Mouse (Mus musculus): ENCODE data around the gene Duox1. TPM values are rescaled to one million over a fixed set of nuclear protein-coding genes. Genes with fewer than 3 reads are reported as not detected.
A peak's percentile ranks its signal among the peaks of the same experiment; 100 is the strongest.

The Duox1 gene
- total and polyA plus RNA-seq, 2 experiments from 2014 or later: 0.16 to 0.33 TPM

GRCm38 (mm10) chr2:122377215-122377674 is 61.8 kb downstream of the Duox1 start:
- no peaks in the 10 kb centered on the region for H3K4me1 ChIP-seq (ENCODE audit: insufficient read depth, low read length)
- peak overlapping the region; percentile 96 for H3K27ac ChIP-seq (ENCODE audit: low read depth, low read length)
- no peak for TF ChIP-seq CTCF (IDR thresholded peaks at IDR 0.05)
- H3K4me3 ChIP-seq (ENCODE audit: low read depth, low read length): peak overlapping the region; percentile 58
- peak overlapping the region; percentile 67 for H3K9ac ChIP-seq (replicated peaks; ENCODE audit: low read length, poor library complexity, severe bottlenecking)
- H3K36me3 ChIP-seq (ENCODE audit: insufficient read depth, low read length): no peaks in the 10 kb centered on the region
- no peaks in the 10 kb centered on the region for H3K9me3 ChIP-seq (ENCODE audit: low read length)
- H3K4me2 ChIP-seq (ENCODE audit: low read depth, low read length, poor library complexity, severe bottlenecking): peak overlapping the region; percentile 46
- DNase-seq (ENCODE audit: low spot score) (peak; percentile 98), ATAC-seq (ENCODE audit: low FRiP score) (peak; percentile 89)
- no peaks in the 10 kb centered on the region for H3K27me3 ChIP-seq (ENCODE audit: insufficient read depth, low read length)
- under 1% methylated on average over 28 of the region's 28 CpGs for WGBS

- peak overlapping the region; percentile 46 for H3K4me2 ChIP-seq (ENCODE audit: low read depth, low read length, poor library complexity, severe bottlenecking)
- no peaks in the 10 kb centered on the region for H3K4me1 ChIP-seq (ENCODE audit: insufficient read depth, low read length)
- peak overlapping the region; percentile 58 for H3K4me3 ChIP-seq (ENCODE audit: low read depth, low read length)
- H3K9me3 ChIP-seq (ENCODE audit: low read length): no peaks in the 10 kb centered on the region
- H3K27me3 ChIP-seq (ENCODE audit: insufficient read depth, low read length): no peaks in the 10 kb centered on the region
- peak overlapping the region; percentile 96 for H3K27ac ChIP-seq (ENCODE audit: low read depth, low read length)
- peak overlapping the region; percentile 67 for H3K9ac ChIP-seq (replicated peaks; ENCODE audit: low read length, poor library complexity, severe bottlenecking)
- no peak; the same call in 1 of the 2 replicates for TF ChIP-seq CTCF (IDR thresholded peaks at IDR 0.05)
- ATAC-seq (ENCODE audit: low FRiP score) (peak; percentile 83), DNase-seq (ENCODE audit: low spot score) (peak; percentile 79)
- no peaks in the 10 kb centered on the region for H3K36me3 ChIP-seq (ENCODE audit: insufficient read depth, low read length)
- WGBS: under 1% methylated on average over 26 of the region's 26 CpGs
Observed at GRCm38 (mm10) chr2:122377751-122378246, 62.3 kb downstream of the Duox1 start.

GRCm38 (mm10) chr2:122378421-122379291 is 63.2 kb downstream of the Duox1 start:
- Histone ChIP-seq H3K9ac (replicated peaks; ENCODE audit: low read length, poor library complexity, severe bottlenecking) (no peak overlapping the region), H3K36me3 (ENCODE audit: insufficient read depth, low read length) (no peaks in the 10 kb centered on the region), H3K27me3 (ENCODE audit: insufficient read depth, low read length) (no peaks in the 10 kb centered on the region), H3K4me2 (ENCODE audit: low read depth, low read length, poor library complexity, severe bottlenecking) (peak overlapping the region; percentile 46), H3K4me3 (ENCODE audit: low read depth, low read length) (peak overlapping the region; percentile 58), H3K4me1 (ENCODE audit: insufficient read depth, low read length) (no peaks in the 10 kb centered on the region), H3K27ac (ENCODE audit: low read depth, low read length) (peak overlapping the region; percentile 96), H3K9me3 (ENCODE audit: low read length) (no peaks in the 10 kb centered on the region)
- WGBS: 19% methylated on average over 8 of the region's 8 CpGs
- peak; percentile 86 for DNase-seq (ENCODE audit: low spot score)
- TF ChIP-seq CTCF (IDR thresholded peaks at IDR 0.05): peak; percentile 80
- ATAC-seq (ENCODE audit: low FRiP score): no peak

GRCm38 (mm10) chr2:122379292-122379650 is 63.8 kb downstream of the Duox1 start:
- TF ChIP-seq CTCF (IDR thresholded peaks at IDR 0.05): no peak
- H3K36me3 ChIP-seq (ENCODE audit: insufficient read depth, low read length): no peaks in the 10 kb centered on the region
- no peaks in the 10 kb centered on the region for H3K9me3 ChIP-seq (ENCODE audit: low read length)
- no peak overlapping the region for H3K4me2 ChIP-seq (ENCODE audit: low read depth, low read length, poor library complexity, severe bottlenecking)
- H3K27ac ChIP-seq (ENCODE audit: low read depth, low read length): peak overlapping the region; percentile 96; the same call in 1 of the 2 replicates
- 42% methylated on average over 2 of the region's 2 CpGs for WGBS
- no peaks in the 10 kb centered on the region for H3K27me3 ChIP-seq (ENCODE audit: insufficient read depth, low read length)
- no peaks in the 10 kb centered on the region for H3K4me1 ChIP-seq (ENCODE audit: insufficient read depth, low read length)
- DNase-seq (ENCODE audit: low spot score) (no peak), ATAC-seq (ENCODE audit: low FRiP score) (no peak)
- H3K9ac ChIP-seq (replicated peaks; ENCODE audit: low read length, poor library complexity, severe bottlenecking): no peak overlapping the region
- no peak overlapping the region for H3K4me3 ChIP-seq (ENCODE audit: low read depth, low read length)

GRCm38 (mm10) chr2:122380768-122381311 is 65.4 kb downstream of the Duox1 start:
- Histone ChIP-seq H3K9me3 (ENCODE audit: low read length) (no peaks in the 10 kb centered on the region), H3K9ac (replicated peaks; ENCODE audit: low read length, poor library complexity, severe bottlenecking) (0 out of 2 replicates have a peak overlapping the region, but pooled peaks have one; percentile 24), H3K27ac (ENCODE audit: low read depth, low read length) (no peak overlapping the region), H3K4me1 (ENCODE audit: insufficient read depth, low read length) (no peaks in the 10 kb centered on the region), H3K36me3 (ENCODE audit: insufficient read depth, low read length) (no peaks in the 10 kb centered on the region), H3K4me3 (ENCODE audit: low read depth, low read length) (peak overlapping the region; percentile 20), H3K4me2 (ENCODE audit: low read depth, low read length, poor library complexity, severe bottlenecking) (peak overlapping the region; percentile 24), H3K27me3 (ENCODE audit: insufficient read depth, low read length) (no peaks in the 10 kb centered on the region)
- peak; percentile 86 for TF ChIP-seq CTCF (IDR thresholded peaks at IDR 0.05)
- DNase-seq (ENCODE audit: low spot score) (peak; percentile 79), ATAC-seq (ENCODE audit: low FRiP score) (no peak)
- WGBS: 5% methylated on average over 11 of the region's 11 CpGs

Measured in midbrain, postnatal 0 days (tissue).